Mouse (Mus musculus) heart, embryonic 13.5 days (tissue): ENCODE measurements at regions not wholly inside any gene's neighbourhood (a gene's known extent, or its start where the extent isn't known, plus 50 kb on each side); places are given as distances from the start of the nearest gene placed in this dataset.

Source experiments
- ATAC-seq: fragments of 200-750 bp; cut with Nextera tagmentation; 2 replicates; pipeline ENCODE4 v1.8.0; 2017; ENCODE audit warnings: moderate TSS enrichment; ENCODE audit not compliant: insufficient number of reproducible peaks, low FRiP score, low TSS enrichment; ENCODE audit errors: extremely low read depth
- H3K27ac ChIP-seq: fragments of 300-500 bp; sonication (generic); replicated peaks from 2 replicates; pipeline ENCODE4 v1.5.1; 2015; ENCODE audit warnings: moderate library complexity, mild to moderate bottlenecking, inconsistent platforms
- H3K27me3 ChIP-seq: fragments of 300-500 bp; sonication (generic); replicated peaks from 2 replicates; pipeline ENCODE4 v1.6.1; 2015; ENCODE audit warnings: mild to moderate bottlenecking, inconsistent platforms
- H3K36me3 ChIP-seq: fragments of 300-500 bp; sonication (generic); 2 replicates; pipeline ENCODE4 v1.6.1; 2015; ENCODE audit warnings: mild to moderate bottlenecking, inconsistent platforms
- H3K4me1 ChIP-seq: fragments of 300-500 bp; sonication (generic); 2 replicates; pipeline ENCODE4 v1.6.1; 2015; ENCODE audit warnings: inconsistent platforms
- H3K4me2 ChIP-seq: fragments of 300-500 bp; sonication (generic); 2 replicates; pipeline ENCODE4 v1.6.1; 2015; ENCODE audit warnings: inconsistent platforms, mild to moderate bottlenecking, moderate library complexity
- H3K4me3 ChIP-seq: fragments of 300-500 bp; sonication (generic); 2 replicates; pipeline ENCODE4 v1.5.1; 2015; ENCODE audit warnings: moderate library complexity, mild to moderate bottlenecking, inconsistent platforms
- H3K9ac ChIP-seq: fragments of 300-500 bp; sonication (generic); 2 replicates; pipeline ENCODE4 v1.6.1; 2015; ENCODE audit warnings: inconsistent platforms, mild to moderate bottlenecking, moderate library complexity
- H3K9me3 ChIP-seq: fragments of 300-500 bp; sonication (generic); 2 replicates; pipeline ENCODE4 v1.6.1; 2016; ENCODE audit warnings: inconsistent platforms
- WGBS: fragments of 180-500 bp; shearing (Covaris S2); methylation state at CpG from one replicate; pipeline ENCODE4 v1.1.7; 2015; ENCODE audit warnings: mixed read lengths; 5-methylcytosine and 5-hydroxymethylcytosine counted together

DNA sequence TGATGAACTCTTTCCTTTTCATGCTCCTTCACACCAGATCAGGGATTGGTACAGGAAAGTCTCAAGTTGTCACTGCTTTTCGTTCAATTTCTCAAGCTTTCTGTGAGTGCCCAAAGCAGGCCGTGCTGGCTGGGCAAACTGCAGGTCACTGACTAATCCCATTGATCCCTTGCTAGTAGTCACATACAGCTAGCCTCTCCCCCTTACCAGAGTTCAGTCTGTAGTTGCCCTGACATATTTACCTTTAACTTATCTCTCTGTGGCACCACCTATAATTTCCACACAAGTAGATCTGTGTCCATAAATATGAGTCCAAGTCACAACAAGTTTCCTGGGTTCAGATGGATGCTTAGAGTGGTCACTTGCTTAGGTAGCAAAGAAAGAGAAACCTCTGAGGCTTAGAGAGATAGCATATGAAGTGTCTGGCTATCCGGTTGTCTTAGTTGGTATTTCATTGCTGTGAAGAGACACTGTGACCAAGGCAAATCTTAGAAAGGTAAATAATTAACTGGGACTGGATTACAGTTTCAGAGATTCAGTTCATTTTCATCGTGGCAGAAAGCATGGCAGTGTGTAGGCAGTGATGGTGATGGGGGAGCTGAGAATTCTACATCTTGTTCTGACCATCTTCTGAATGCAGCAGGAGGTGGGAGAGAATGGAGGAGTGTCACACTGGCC is 362.8 kb upstream of the Pcsk5 start:
- no peak overlapping the region for H3K4me3 ChIP-seq
- no peak overlapping the region for H3K9ac ChIP-seq
- no peaks in the 10 kb centered on the region for H3K4me1 ChIP-seq
- no peaks in the 10 kb centered on the region for H3K36me3 ChIP-seq
- H3K27me3 ChIP-seq: no peaks in the 10 kb centered on the region
- 70% methylated on average over 4 of the region's 4 CpGs for WGBS
- 0 out of 2 replicates have a peak, but pooled peaks cover 3% of the 10 kb centered on the region for H3K9me3 ChIP-seq
- no peak overlapping the region for H3K4me2 ChIP-seq
- no peak overlapping the region for H3K27ac ChIP-seq
- ATAC-seq: no peak

DNA sequence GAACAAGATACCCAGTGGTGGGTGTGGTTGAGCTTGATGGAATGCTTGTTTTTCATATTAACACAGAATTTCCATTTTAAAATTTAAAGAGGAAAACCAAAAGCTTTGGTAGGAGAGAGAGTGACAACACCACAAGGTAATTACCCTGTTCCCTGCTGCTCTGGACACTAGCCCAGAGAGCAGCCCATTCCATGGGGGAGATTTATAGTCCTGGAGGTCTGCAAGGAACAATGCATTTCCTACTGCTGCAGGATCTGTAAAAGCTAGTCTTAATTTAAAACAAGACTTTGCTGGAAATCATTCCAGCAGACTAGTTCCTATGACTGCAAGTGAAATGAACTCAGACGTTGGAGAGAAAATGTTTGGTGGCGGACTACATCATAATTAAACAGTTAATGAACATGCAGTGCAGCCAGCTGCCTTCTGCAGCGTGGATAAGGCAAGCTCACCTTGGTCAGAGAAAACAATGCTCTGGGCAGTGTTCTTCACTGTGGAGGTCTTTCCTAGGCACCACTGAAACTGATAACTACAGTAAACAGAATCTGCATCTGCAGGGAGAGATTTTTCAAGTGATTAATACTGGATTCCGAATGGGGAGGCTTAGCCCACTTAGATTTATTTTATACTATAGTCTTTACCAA is 351.8 kb upstream of the Pcsk5 start:
- Histone ChIP-seq H3K4me1 (no peaks in the 10 kb centered on the region), H3K4me3 (no peak overlapping the region), H3K27ac (no peak overlapping the region), H3K4me2 (no peak overlapping the region), H3K36me3 (no peaks in the 10 kb centered on the region), H3K9me3 (no peaks in the 10 kb centered on the region), H3K27me3 (no peaks in the 10 kb centered on the region), H3K9ac (no peak overlapping the region)
- no peak for ATAC-seq
- WGBS: 58% methylated on average over 4 of the region's 4 CpGs

DNA sequence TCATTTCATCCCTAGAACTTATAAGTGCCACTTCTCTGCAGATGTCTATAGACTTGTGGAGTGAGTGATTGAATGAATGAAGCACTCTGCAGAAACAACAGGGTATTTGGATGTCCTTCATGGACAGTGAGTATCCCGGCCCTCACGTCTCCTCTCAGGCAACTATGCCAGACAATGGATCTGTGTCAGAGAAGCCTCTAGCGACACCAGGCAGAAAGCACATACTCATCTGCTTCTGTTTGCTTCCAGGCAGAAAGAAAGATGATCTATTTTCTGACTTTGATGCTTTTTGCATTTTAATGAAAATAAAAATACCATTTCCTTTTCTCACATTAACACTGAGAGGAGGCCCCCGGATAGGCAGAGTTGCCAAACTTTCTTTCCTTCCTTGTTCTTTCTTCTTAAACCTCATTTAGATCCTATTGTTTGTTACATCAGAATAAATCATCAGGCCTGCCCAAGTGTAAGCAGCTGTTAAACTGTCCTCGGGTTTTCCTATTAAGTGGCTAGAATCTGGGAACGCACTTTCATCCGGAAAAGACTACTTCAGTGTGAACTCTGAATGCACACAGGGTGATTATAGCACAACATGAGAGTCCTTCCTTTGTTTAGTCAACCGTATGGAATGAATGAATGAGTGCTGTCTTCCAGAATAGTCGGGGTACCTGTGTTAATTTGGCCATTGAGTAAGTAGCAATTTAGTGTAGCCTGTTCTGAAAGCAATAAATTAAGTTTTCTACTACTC is 350.9 kb upstream of the Pcsk5 start:
- no peak overlapping the region for H3K4me2 ChIP-seq
- H3K9ac ChIP-seq: no peak overlapping the region
- H3K9me3 ChIP-seq: no peaks in the 10 kb centered on the region
- H3K4me1 ChIP-seq: no peaks in the 10 kb centered on the region
- ATAC-seq: no peak
- no peaks in the 10 kb centered on the region for H3K36me3 ChIP-seq
- H3K27ac ChIP-seq: no peak overlapping the region
- no peaks in the 10 kb centered on the region for H3K27me3 ChIP-seq
- 74% methylated on average over 9 of the region's 9 CpGs for WGBS
- H3K4me3 ChIP-seq: no peak overlapping the region

DNA sequence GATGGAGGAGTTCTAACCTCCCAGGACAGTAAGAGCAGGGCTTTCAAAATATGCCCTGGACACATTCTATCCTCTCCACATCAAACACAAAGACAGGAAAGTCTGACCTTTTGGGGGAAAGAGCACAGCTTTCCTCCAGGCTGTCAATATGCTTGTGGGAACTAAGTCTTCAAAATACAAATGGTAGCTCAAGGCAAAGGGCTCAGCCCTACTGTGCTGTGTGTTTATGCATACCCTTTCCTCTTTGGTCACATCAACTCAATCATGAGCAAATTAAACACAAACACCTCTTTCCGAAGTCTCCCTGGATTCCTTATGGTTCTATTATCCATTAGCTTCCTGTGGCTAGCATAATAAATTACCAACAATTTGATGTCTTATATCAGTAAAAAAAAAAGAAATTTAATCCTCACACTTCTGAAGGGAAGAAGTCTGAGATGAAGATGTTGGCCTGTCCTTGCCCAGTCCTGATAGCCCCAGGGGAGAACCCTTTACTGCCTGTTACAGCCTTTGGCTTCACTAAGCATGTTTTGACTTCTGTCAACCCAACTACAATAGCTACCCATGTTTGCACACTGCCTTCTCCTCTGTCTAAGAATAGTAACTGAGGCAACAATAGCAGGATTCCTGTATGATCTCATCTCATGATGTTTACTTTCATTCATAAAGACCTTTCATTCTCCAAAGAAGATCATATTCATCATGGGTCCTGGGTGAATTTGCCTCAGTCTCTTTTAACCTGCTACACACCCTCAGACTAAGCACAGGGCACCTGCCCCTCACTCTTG is 348.5 kb upstream of the Pcsk5 start:
- WGBS: 69% methylated on average over 1 of the region's 1 CpGs

GRCm38 (mm10) chr19:18185211-18185610 is 347.8 kb upstream of the Pcsk5 start:
- H3K4me1 ChIP-seq: no peaks in the 10 kb centered on the region

More for the DNA sequence above, 348.5 kb upstream of the Pcsk5 start:
- no peaks in the 10 kb centered on the region for H3K36me3 ChIP-seq
- no peak overlapping the region for H3K9ac ChIP-seq
- no peak overlapping the region for H3K27ac ChIP-seq
- no peaks in the 10 kb centered on the region for H3K27me3 ChIP-seq
- H3K4me3 ChIP-seq: no peak overlapping the region
- no peak overlapping the region for H3K4me2 ChIP-seq
- no peaks in the 10 kb centered on the region for H3K4me1 ChIP-seq
- ATAC-seq: no peak
- no peaks in the 10 kb centered on the region for H3K9me3 ChIP-seq

GRCm38 (mm10) chr19:18176200-18176599 is 338.8 kb upstream of the Pcsk5 start:
- Histone ChIP-seq H3K4me2 (no peak overlapping the region), H3K4me1 (peaks cover 14% of the 10 kb centered on the region), H3K9ac (no peak overlapping the region), H3K27me3 (no peaks in the 10 kb centered on the region), H3K27ac (no peak overlapping the region), H3K4me3 (no peak overlapping the region), H3K9me3 (no peaks in the 10 kb centered on the region), H3K36me3 (no peaks in the 10 kb centered on the region)
- 48% methylated on average over 3 of the region's 3 CpGs for WGBS
- no peak for ATAC-seq

More at GRCm38 (mm10) chr19:18185211-18185610, 347.8 kb upstream of the Pcsk5 start:
- no peak overlapping the region for H3K4me2 ChIP-seq
- H3K9me3 ChIP-seq: no peaks in the 10 kb centered on the region
- no peaks in the 10 kb centered on the region for H3K36me3 ChIP-seq
- no peak overlapping the region for H3K4me3 ChIP-seq
- WGBS: 71% methylated on average over 2 of the region's 2 CpGs
- no peak overlapping the region for H3K27ac ChIP-seq
- H3K27me3 ChIP-seq: no peaks in the 10 kb centered on the region
- ATAC-seq: no peak
- no peak overlapping the region for H3K9ac ChIP-seq

GRCm38 (mm10) chr19:18146494-18146893 is 309.1 kb upstream of the Pcsk5 start:
- Histone ChIP-seq H3K4me2 (no peak overlapping the region), H3K9ac (no peak overlapping the region), H3K9me3 (no peaks in the 10 kb centered on the region), H3K4me3 (no peak overlapping the region), H3K27ac (no peak overlapping the region), H3K36me3 (no peaks in the 10 kb centered on the region), H3K27me3 (no peaks in the 10 kb centered on the region), H3K4me1 (no peaks in the 10 kb centered on the region)
- ATAC-seq: no peak
- WGBS: 75% methylated on average over 3 of the region's 3 CpGs

DNA sequence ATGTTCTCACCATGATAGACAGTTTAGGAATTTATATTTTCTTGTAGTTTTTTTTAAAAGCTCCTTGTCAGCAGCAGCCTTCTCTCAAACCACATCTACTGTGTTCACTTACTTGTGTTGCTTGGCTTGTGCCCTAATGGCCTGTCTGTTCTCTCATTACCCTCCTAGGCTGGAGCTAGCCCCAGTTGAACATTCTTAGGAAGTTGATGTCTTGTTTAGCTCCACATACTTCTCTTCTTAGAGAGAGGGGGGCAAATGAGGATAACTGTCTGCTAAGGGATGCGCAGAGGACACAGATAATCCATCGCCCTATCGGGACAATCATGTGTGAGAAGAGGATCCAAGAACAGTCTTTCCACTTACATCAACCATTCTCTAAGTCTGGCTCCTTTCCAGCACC is 293.5 kb upstream of the Pcsk5 start:
- Histone ChIP-seq H3K27me3 (no peaks in the 10 kb centered on the region), H3K27ac (no peak overlapping the region), H3K4me2 (no peak overlapping the region), H3K9me3 (no peaks in the 10 kb centered on the region), H3K36me3 (no peaks in the 10 kb centered on the region), H3K4me1 (no peaks in the 10 kb centered on the region), H3K9ac (no peak overlapping the region), H3K4me3 (no peak overlapping the region)
- no peak for ATAC-seq
- 78% methylated on average over 3 of the region's 3 CpGs for WGBS

GRCm38 (mm10) chr19:18128786-18129185 is 291.4 kb upstream of the Pcsk5 start:
- Histone ChIP-seq H3K27me3 (no peaks in the 10 kb centered on the region), H3K9me3 (no peaks in the 10 kb centered on the region), H3K4me3 (no peak overlapping the region), H3K36me3 (no peaks in the 10 kb centered on the region), H3K4me2 (no peak overlapping the region), H3K4me1 (no peaks in the 10 kb centered on the region), H3K9ac (no peak overlapping the region), H3K27ac (no peak overlapping the region)
- 91% methylated on average over 2 of the region's 2 CpGs for WGBS
- no peak for ATAC-seq

GRCm38 (mm10) chr19:18106236-18106635 is 268.8 kb upstream of the Pcsk5 start:
- Histone ChIP-seq H3K9me3 (no peaks in the 10 kb centered on the region), H3K9ac (no peak overlapping the region), H3K27me3 (no peaks in the 10 kb centered on the region), H3K4me2 (no peak overlapping the region), H3K27ac (no peak overlapping the region), H3K4me1 (peaks cover 10% of the 10 kb centered on the region), H3K36me3 (no peaks in the 10 kb centered on the region), H3K4me3 (no peak overlapping the region)
- WGBS: 64% methylated on average over 6 of the region's 6 CpGs
- ATAC-seq: no peak

- WGBS: 90% methylated on average over 2 of the region's 2 CpGs
- H3K4me3 ChIP-seq: no peak overlapping the region
- no peaks in the 10 kb centered on the region for H3K9me3 ChIP-seq
- H3K36me3 ChIP-seq: no peaks in the 10 kb centered on the region
- no peaks in the 10 kb centered on the region for H3K27me3 ChIP-seq
- no peak overlapping the region for H3K4me2 ChIP-seq
- ATAC-seq: no peak
- peaks cover 13% of the 10 kb centered on the region for H3K4me1 ChIP-seq
- no peak overlapping the region for H3K27ac ChIP-seq
- H3K9ac ChIP-seq: no peak overlapping the region
Measured at GRCm38 (mm10) chr19:18104590-18104989, 267.2 kb upstream of the Pcsk5 start.
